12 mouse cellular contexts compared by ENCODE assay signal in the genomic region with DNA sequence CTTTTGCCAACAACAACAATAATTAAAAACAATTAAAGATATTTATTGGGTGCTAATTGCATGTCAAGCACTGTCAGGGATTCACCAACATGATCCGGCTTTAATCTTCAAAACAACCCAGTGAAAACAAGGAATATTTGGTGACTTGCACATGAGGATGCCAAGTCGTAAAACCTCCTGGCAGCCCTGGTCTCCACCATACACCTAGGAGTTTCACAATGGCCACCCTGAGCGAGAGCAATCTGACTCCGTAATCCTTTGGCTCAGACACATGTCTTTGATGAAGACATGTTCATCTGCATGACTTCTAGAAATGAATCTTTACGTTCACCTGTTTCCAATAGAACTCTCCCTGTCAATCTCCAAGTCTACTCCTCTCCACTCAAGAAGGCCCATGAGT.
"Had no signal": no experiment of that assay in that cellular context is flagged by ENCODE, and none has a peak within 500 bp of the region (broad histone marks: within the 10 kb centered on the region; RNA-seq: fewer than 3 reads in every experiment).

No protein-coding gene starts in this region.

- DNase-seq: retina, postnatal 1 day; right cerebral cortex, adult 18-20 months; right cerebral cortex, postnatal 14 days; right cerebral cortex, postnatal 25 days; right cerebral cortex, postnatal 4 days; spleen, adult 18-20 months; thymus, adult 18-20 months; thymus, adult 2 months; thymus, postnatal 14 days; thymus, postnatal 25 days; thymus, postnatal 36 days; thymus, postnatal 4 days had no signal
